Mouse (Mus musculus): ENCODE measurements around the gene Snx10. TPM values are rescaled to one million over a fixed set of nuclear protein-coding genes. Genes with fewer than 3 reads are reported as not detected.
A peak's percentile ranks its signal among the peaks of the same experiment; 100 is the strongest.
"Not testable (repeated sequence)": the region's sequence is repeated elsewhere in the genome, so short reads cannot be mapped to it uniquely, and the experiment has no call there.

The Snx10 gene
- 12.1 and 14.4 TPM in 2 replicates for polyA plus RNA-seq (2015; fragmentation: Nextera tagmentation; extraction: Ambion mirVana)

- H3K27me3 ChIP-seq (replicated peaks): no peaks in the 10 kb centered on the region
- no peak within 1 kb of the TSS for H3K27ac ChIP-seq
- H3K9me3 ChIP-seq: no peaks in the 10 kb centered on the region
- peak within 1 kb of the TSS; percentile 95 for H3K4me2 ChIP-seq (replicated peaks)
- peaks cover 6% of the 10 kb centered on the region; the same call in 1 of the 2 replicates for H3K4me1 ChIP-seq (replicated peaks)
- H3K4me3 ChIP-seq (replicated peaks): peak within 1 kb of the TSS; percentile 71
- peak; percentile 81 for ATAC-seq
- no peaks in the 10 kb centered on the region for H3K36me3 ChIP-seq
- H3K9ac ChIP-seq: peak within 1 kb of the TSS; percentile 72
- under 1% methylated on average over 47 of the region's 47 CpGs for WGBS
Measured at GRCm38 (mm10) chr6:51523807-51524320, at the start of gene Snx10. Snx10 (plus strand) TSS chr6:51523901.

- Histone ChIP-seq H3K4me1 (replicated peaks) (no peaks in the 10 kb centered on the region), H3K27me3 (replicated peaks) (no peaks in the 10 kb centered on the region), H3K27ac (no peak overlapping the region), H3K36me3 (peaks cover 33% of the 10 kb centered on the region), H3K9ac (no peak overlapping the region), H3K9me3 (no peaks in the 10 kb centered on the region), H3K4me2 (replicated peaks) (no peak overlapping the region), H3K4me3 (replicated peaks) (no peak overlapping the region)
- WGBS: 91% methylated on average over 4 of the region's 4 CpGs
- ATAC-seq: no peak
Measured at GRCm38 (mm10) chr6:51479136-51479731, 44.5 kb upstream of the Snx10 start.

- no peaks in the 10 kb centered on the region for H3K4me1 ChIP-seq (replicated peaks)
- no peaks in the 10 kb centered on the region for H3K9me3 ChIP-seq
- no peak for ATAC-seq
- H3K9ac ChIP-seq: no peak overlapping the region
- H3K27me3 ChIP-seq (replicated peaks): no peaks in the 10 kb centered on the region
- no peak overlapping the region for H3K4me3 ChIP-seq (replicated peaks)
- H3K36me3 ChIP-seq: peaks cover 25% of the 10 kb centered on the region
- no peak overlapping the region for H3K27ac ChIP-seq
- no peak overlapping the region for H3K4me2 ChIP-seq (replicated peaks)
- WGBS: 95% methylated on average over 8 of the region's 8 CpGs
Measured at GRCm38 (mm10) chr6:51481548-51481947, 42.2 kb upstream of the Snx10 start.

- Histone ChIP-seq H3K27ac (no peak overlapping the region), H3K36me3 (peaks cover 21% of the 10 kb centered on the region), H3K4me1 (replicated peaks) (no peaks in the 10 kb centered on the region), H3K27me3 (replicated peaks) (no peaks in the 10 kb centered on the region), H3K9me3 (0 out of 2 replicates have a peak, but pooled peaks cover 4% of the 10 kb centered on the region), H3K4me3 (replicated peaks) (no peak overlapping the region), H3K4me2 (replicated peaks) (no peak overlapping the region), H3K9ac (no peak overlapping the region)
- WGBS: 91% methylated on average over 3 of the region's 3 CpGs
- no peak for ATAC-seq
Measured at GRCm38 (mm10) chr6:51483861-51484260, 39.8 kb upstream of the Snx10 start.

GRCm38 (mm10) chr6:51484556-51484955 lies 39.1 kb upstream of the Snx10 start:
- H3K27ac ChIP-seq; H3K4me3 ChIP-seq (replicated peaks); H3K9ac ChIP-seq; ATAC-seq; H3K4me2 ChIP-seq (replicated peaks); H3K27me3 ChIP-seq (replicated peaks); H3K4me1 ChIP-seq (replicated peaks); H3K9me3 ChIP-seq: not testable (repeated sequence)
- 89% methylated on average over 8 of the region's 8 CpGs for WGBS
- peaks cover 14% of the 10 kb centered on the region for H3K36me3 ChIP-seq

- Histone ChIP-seq H3K27me3 (replicated peaks) (no peaks in the 10 kb centered on the region), H3K27ac (no peak overlapping the region), H3K9ac (no peak overlapping the region), H3K4me1 (replicated peaks) (peaks cover 4% of the 10 kb centered on the region), H3K36me3 (peaks cover 10% of the 10 kb centered on the region), H3K4me2 (replicated peaks) (no peak overlapping the region), H3K9me3 (0 out of 2 replicates have a peak, but pooled peaks cover 4% of the 10 kb centered on the region), H3K4me3 (replicated peaks) (no peak overlapping the region)
- 40% methylated on average over 2 of the region's 2 CpGs for WGBS
- no peak for ATAC-seq
Measured at GRCm38 (mm10) chr6:51485646-51486045, 38.1 kb upstream of the Snx10 start.

- Histone ChIP-seq H3K27me3 (replicated peaks) (no peaks in the 10 kb centered on the region), H3K9me3 (0 out of 2 replicates have a peak, but pooled peaks cover 4% of the 10 kb centered on the region), H3K4me1 (replicated peaks) (peaks cover 4% of the 10 kb centered on the region), H3K4me2 (replicated peaks) (no peak overlapping the region), H3K36me3 (peaks cover 8% of the 10 kb centered on the region), H3K9ac (no peak overlapping the region), H3K4me3 (replicated peaks) (no peak overlapping the region), H3K27ac (no peak overlapping the region)
- 45% methylated on average over 7 of the region's 7 CpGs for WGBS
- no peak for ATAC-seq
Measured at GRCm38 (mm10) chr6:51486076-51486710, 37.5 kb upstream of the Snx10 start.

GRCm38 (mm10) chr6:51486731-51487130 lies 37.0 kb upstream of the Snx10 start:
- ATAC-seq: no peak

GRCm38 (mm10) chr6:51489787-51490186 lies 33.9 kb upstream of the Snx10 start:
- 0 out of 2 replicates have a peak, but pooled peaks cover 4% of the 10 kb centered on the region for H3K9me3 ChIP-seq
- no peak overlapping the region for H3K27ac ChIP-seq
- ATAC-seq: peak; percentile 73
- H3K9ac ChIP-seq: no peak overlapping the region
- H3K4me3 ChIP-seq (replicated peaks): no peak overlapping the region
- no peaks in the 10 kb centered on the region for H3K27me3 ChIP-seq (replicated peaks)
- H3K4me1 ChIP-seq (replicated peaks): peaks cover 4% of the 10 kb centered on the region
- no peaks in the 10 kb centered on the region for H3K36me3 ChIP-seq
- 26% methylated on average over 2 of the region's 2 CpGs for WGBS
- 0 out of 2 replicates have a peak overlapping the region, but pooled peaks have one; percentile 9 for H3K4me2 ChIP-seq (replicated peaks)

More at GRCm38 (mm10) chr6:51486731-51487130, 37.0 kb upstream of the Snx10 start:
- peaks cover 4% of the 10 kb centered on the region for H3K4me1 ChIP-seq (replicated peaks)
- H3K4me2 ChIP-seq (replicated peaks): no peak overlapping the region
- H3K36me3 ChIP-seq: peaks cover 8% of the 10 kb centered on the region
- 93% methylated on average over 5 of the region's 5 CpGs for WGBS
- H3K9ac ChIP-seq: no peak overlapping the region
- H3K27me3 ChIP-seq (replicated peaks): no peaks in the 10 kb centered on the region
- 0 out of 2 replicates have a peak, but pooled peaks cover 4% of the 10 kb centered on the region for H3K9me3 ChIP-seq
- no peak overlapping the region for H3K4me3 ChIP-seq (replicated peaks)
- H3K27ac ChIP-seq: no peak overlapping the region

- H3K4me1 ChIP-seq (replicated peaks): no peaks in the 10 kb centered on the region
- no peak overlapping the region for H3K4me3 ChIP-seq (replicated peaks)
- peak; percentile 31; the same call in 1 of the 2 replicates for ATAC-seq
- WGBS: 53% methylated on average over 8 of the region's 8 CpGs
- no peak overlapping the region for H3K27ac ChIP-seq
- no peaks in the 10 kb centered on the region for H3K9me3 ChIP-seq
- no peak overlapping the region for H3K9ac ChIP-seq
- no peak overlapping the region for H3K4me2 ChIP-seq (replicated peaks)
- no peaks in the 10 kb centered on the region for H3K36me3 ChIP-seq
- H3K27me3 ChIP-seq (replicated peaks): no peaks in the 10 kb centered on the region
Measured at GRCm38 (mm10) chr6:51497321-51498111, 26.2 kb upstream of the Snx10 start.

- 52% methylated on average over 1 of the region's 1 CpGs for WGBS
- Histone ChIP-seq H3K27me3 (replicated peaks) (no peaks in the 10 kb centered on the region), H3K4me3 (replicated peaks) (no peak overlapping the region), H3K36me3 (no peaks in the 10 kb centered on the region), H3K9me3 (no peaks in the 10 kb centered on the region), H3K4me1 (replicated peaks) (no peaks in the 10 kb centered on the region), H3K9ac (no peak overlapping the region), H3K4me2 (replicated peaks) (no peak overlapping the region), H3K27ac (no peak overlapping the region)
- ATAC-seq: no peak
Measured at GRCm38 (mm10) chr6:51505671-51506070, 18.0 kb upstream of the Snx10 start.

GRCm38 (mm10) chr6:51507556-51507955 lies 16.1 kb upstream of the Snx10 start:
- Histone ChIP-seq H3K9me3 (no peaks in the 10 kb centered on the region), H3K4me3 (replicated peaks) (no peak overlapping the region), H3K36me3 (no peaks in the 10 kb centered on the region), H3K27me3 (replicated peaks) (no peaks in the 10 kb centered on the region), H3K9ac (no peak overlapping the region), H3K27ac (no peak overlapping the region), H3K4me2 (replicated peaks) (no peak overlapping the region), H3K4me1 (replicated peaks) (no peaks in the 10 kb centered on the region)
- 67% methylated on average over 2 of the region's 2 CpGs for WGBS
- no peak for ATAC-seq

All from intestine, embryonic 15.5 days (tissue).